Mouse (Mus musculus) left cerebral cortex, postnatal 4 days (tissue): ENCODE measurements around the gene Rem1. TPM values are rescaled to one million over a fixed set of nuclear protein-coding genes. Genes with fewer than 3 reads are reported as not detected.

Experiments used
- DNase-seq: peaks from one replicate; pipeline ENCODE4 v3.0.0-alpha.2; 2022
- intact Hi-C: fragments of 180-260 bp; cut with DNase I; formaldehyde crosslinking; loops from one replicate; pipeline ENCODE4 v1.15.1; 2025
- total RNA-seq, 2 experiments: library from RNA; stranded (reverse); gene quantifications; 2 replicates each; pipeline ENCODE4 v1.2.3; 2021

Rem1 gene
- total RNA-seq, 2 experiments from 2014 or later = 0.62 to 0.86 TPM

DNA sequence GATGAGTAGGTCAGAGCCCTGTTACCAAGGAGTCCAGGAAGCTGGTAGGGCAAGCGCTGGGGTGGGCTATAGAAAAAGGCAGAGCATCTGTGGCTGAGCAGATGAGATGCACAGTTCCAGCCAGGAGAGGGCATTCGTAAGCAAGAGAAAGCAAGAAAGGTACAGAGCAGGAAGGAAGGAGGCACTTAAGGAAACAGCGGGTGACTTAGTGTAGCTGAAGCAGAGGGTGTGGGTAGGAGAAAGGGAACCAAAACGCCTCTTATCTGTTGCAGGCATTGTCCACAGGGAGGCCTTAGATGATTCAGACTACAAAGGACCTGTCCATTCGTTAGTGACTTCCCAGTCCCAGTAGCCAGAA is 44.9 kb downstream of the Rem1 start:
- intact Hi-C loops = no loop called here
- DNase-seq = peak; percentile 48

DNA sequence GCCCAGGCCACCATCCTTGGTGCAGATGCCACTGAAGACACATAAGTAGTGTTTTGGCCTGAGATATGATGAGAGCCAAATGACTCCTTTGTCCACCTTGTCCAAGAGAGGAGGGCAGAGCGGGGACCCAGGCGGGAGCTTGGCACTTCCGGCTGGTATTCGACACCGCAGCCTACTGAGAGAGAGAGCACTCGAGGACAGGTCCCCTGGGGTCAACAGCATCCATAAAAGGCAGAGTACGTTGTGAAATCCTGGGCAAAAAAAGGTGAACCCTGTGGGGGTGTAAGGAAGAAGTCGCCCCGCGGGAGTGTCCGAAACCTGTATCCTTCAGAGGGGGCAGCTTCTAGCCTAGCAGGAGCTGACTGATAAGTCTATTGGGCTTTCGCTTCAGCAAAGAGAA is 45.4 kb downstream of the Rem1 start:
- intact Hi-C loops = no loop called here
- no peak for DNase-seq

GRCm38 (mm10) chr2:152674148-152674547 is 47.4 kb downstream of the Rem1 start:
- intact Hi-C loops = no loop called here
- no peak for DNase-seq

DNA sequence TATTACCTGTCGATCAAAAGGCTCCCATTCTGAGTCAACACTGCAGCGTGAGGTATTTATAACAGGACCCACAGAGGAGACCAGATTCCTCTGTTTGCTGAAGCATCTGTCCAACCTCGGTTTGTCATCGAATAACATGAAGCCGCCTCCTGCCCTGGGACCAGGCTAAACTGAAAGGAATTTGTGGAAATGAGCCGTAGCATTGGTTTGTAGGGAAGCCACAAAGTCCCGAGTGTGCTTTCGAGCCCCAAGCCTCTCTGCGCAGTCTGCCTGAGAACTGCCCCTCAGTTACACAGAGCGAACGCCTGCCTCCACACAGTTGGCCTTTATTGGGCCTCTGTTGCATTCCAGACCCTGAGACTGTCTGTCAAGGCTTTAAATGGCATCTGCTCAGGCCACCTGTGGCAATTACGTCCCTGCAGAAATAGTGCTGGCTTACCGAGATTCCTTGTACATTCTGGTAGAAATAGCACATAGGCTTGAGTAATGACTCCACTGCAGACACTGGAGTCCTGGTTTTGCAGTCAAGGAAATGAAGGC is 48.6 kb downstream of the Rem1 start:
- DNase-seq = no peak
- intact Hi-C loops = loop anchor here (5.0 kb wide), 1 partner anchor 58 kb away; no protein-coding TSS in a partner anchor

DNA sequence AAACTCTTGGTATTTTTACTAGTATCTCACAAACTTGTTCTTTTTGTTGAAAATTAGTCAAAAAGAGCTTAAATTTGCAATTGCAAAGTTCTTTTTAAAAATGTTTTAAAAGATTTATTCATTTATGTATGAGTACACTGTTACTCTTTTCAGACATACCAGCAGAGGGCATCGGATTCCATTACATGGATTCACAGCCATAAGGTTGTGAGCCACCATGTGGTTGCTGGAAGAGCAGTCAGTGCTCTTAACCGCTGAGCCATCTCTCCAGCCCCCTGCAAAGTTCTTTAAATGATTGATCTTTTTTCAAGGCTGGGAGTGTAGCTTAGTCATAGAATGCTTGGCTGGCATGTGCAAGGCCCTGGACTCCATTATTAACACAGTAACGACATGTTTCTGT is 51.6 kb downstream of the Rem1 start:
- no peak for DNase-seq
- intact Hi-C loops = loop anchor here (5.0 kb wide), 1 partner anchor 61 kb away; no protein-coding TSS in a partner anchor

DNA sequence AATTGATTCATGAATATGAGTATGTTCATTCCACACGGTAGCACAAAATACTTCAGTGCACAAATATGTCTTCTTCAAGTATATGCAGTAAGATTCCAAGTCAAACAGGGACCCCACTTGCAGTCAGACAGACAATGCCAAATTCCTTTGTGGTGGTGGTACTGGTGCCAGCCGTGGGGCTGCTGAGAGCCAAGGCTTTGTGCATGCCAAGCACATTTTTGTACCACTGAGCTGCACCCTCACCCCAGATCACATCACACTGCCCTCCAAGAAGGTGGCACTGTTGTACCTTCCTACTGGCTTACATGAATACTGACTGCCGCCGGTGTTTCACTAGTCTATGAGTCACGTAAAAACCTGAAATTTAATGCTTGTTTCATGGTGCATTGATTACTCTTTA is 52.2 kb downstream of the Rem1 start:
- DNase-seq = no peak

GRCm38 (mm10) chr2:152679701-152680355 is 53.1 kb downstream of the Rem1 start:
- intact Hi-C loops = loop anchor here (5.0 kb wide), 1 partner anchor 63 kb away; no protein-coding TSS in a partner anchor
- DNase-seq = no peak

More for the DNA sequence above, 52.2 kb downstream of the Rem1 start:
- intact Hi-C loops = loop anchor here (5.0 kb wide), 1 partner anchor 62 kb away; no protein-coding TSS in a partner anchor

DNA sequence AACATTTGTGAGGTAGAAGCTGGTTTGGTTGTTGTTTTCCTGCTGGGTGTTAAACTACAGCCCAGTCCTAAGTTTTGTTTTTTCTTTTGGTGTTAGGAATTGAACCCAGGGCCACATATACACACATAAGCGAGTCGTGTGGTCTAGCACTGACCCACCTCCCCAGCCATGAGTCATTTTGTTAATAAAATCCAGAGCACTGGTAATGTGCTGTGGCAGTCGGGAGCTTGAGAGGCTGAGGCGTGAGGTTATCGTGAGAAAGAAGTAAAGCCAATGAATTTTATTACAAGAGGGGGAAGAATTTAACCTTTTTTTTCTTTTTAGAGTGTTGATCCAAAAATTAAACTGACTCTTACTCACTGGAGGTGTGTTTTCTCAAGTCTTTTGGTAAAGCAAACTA is 56.3 kb downstream of the Rem1 start:
- no peak for DNase-seq
- intact Hi-C loops = no loop called here

Other genes starting within 250 kb of the Rem1 start
- gene Sox12, start 228.9 kb upstream of the Rem1 start, total RNA-seq = 100 to 1,000 TPM; 102 to 105 TPM
- gene Zcchc3, start 211.9 kb upstream of the Rem1 start, total RNA-seq = 10 to 100 TPM; 12.5 to 13.8 TPM
- 1 to 10 TPM; 2.6 to 3.1 TPM for gene 6820408C15Rik, start 211.4 kb upstream of the Rem1 start, total RNA-seq
- not detected for gene Defb23, start 162.3 kb upstream of the Rem1 start, total RNA-seq
- not detected for gene Defb20, start 149.9 kb upstream of the Rem1 start, total RNA-seq
- not detected for gene Defb22, start 136.8 kb upstream of the Rem1 start, total RNA-seq
- not detected for gene Defb26, start 115.3 kb upstream of the Rem1 start, total RNA-seq
- not detected for gene Defb28, start 108.7 kb upstream of the Rem1 start, total RNA-seq
- not detected for gene Defb29, start 86.9 kb upstream of the Rem1 start, total RNA-seq
- gene Gm17416, start 57.6 kb upstream of the Rem1 start, total RNA-seq = not detected
- gene Defb21, start 54.2 kb upstream of the Rem1 start, total RNA-seq = not detected
- not detected for gene Defb19, start 46.6 kb upstream of the Rem1 start, total RNA-seq
- not detected for gene Defb45, start 27.6 kb upstream of the Rem1 start, total RNA-seq
- gene Defb36, start 22.6 kb upstream of the Rem1 start, total RNA-seq = not detected
- gene Defb25, start 3.9 kb upstream of the Rem1 start, total RNA-seq = not detected
- gene H13, start 42.5 kb downstream of the Rem1 start, total RNA-seq = 100 to 1,000 TPM; 149 to 160 TPM
- 10 to 100 TPM; 30.4 to 32.5 TPM for gene Mcts2, start 60.1 kb downstream of the Rem1 start, total RNA-seq
- gene Id1, start 109.3 kb downstream of the Rem1 start, total RNA-seq = 10 to 100 TPM; 25.6 to 27.6 TPM
- gene Cox4i2, start 127.2 kb downstream of the Rem1 start, total RNA-seq = 1 to 10 TPM; 1.7 to 1.9 TPM
- 100 to 1,000 TPM; 113 to 116 TPM for gene Bcl2l1, start 204.8 kb downstream of the Rem1 start, total RNA-seq
- 10 to 100 TPM in 1 of 2 experiments, 1 to 10 TPM in 1; 9.8 to 11.0 TPM for gene Tpx2, start 221.0 kb downstream of the Rem1 start, total RNA-seq